Mouse (Mus musculus): ENCODE results near the gene Jarid2. TPM values are rescaled to one million over a fixed set of nuclear protein-coding genes. Genes with fewer than 3 reads are reported as not detected.

Gene Jarid2
- total RNA-seq, 2 experiments from 2014 or later, result 23.0 to 27.5 TPM

- DNase-seq, result peak; percentile 69
Observed at GRCm38 (mm10) chr13:44839866-44840835, 110.9 kb downstream of the Jarid2 start.

- no peak for DNase-seq
Observed at GRCm38 (mm10) chr13:44851426-44851825, 122.2 kb downstream of the Jarid2 start.

DNA sequence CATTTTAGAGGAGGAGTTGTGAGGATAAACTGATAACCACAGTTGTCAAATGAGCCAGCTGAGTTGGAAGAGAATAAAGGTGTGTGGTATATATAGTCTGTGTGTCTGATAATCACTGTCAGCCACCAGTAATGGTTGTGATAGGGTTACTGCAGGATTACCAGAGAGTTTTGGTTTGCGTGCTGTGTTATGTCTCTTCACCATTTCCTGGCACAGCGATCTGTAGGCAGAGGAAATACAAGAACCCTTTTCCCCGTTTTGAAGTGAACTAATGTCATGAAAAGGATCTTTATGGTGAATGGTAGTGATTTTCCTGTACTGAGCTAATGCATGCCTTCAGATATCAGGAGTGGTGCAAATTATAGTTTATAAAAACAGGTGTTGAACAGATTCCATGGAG lies 122.8 kb downstream of the Jarid2 start:
- DNase-seq, result no peak

- no peak for DNase-seq
Observed at GRCm38 (mm10) chr13:44865566-44865965, 136.3 kb downstream of the Jarid2 start.

DNA sequence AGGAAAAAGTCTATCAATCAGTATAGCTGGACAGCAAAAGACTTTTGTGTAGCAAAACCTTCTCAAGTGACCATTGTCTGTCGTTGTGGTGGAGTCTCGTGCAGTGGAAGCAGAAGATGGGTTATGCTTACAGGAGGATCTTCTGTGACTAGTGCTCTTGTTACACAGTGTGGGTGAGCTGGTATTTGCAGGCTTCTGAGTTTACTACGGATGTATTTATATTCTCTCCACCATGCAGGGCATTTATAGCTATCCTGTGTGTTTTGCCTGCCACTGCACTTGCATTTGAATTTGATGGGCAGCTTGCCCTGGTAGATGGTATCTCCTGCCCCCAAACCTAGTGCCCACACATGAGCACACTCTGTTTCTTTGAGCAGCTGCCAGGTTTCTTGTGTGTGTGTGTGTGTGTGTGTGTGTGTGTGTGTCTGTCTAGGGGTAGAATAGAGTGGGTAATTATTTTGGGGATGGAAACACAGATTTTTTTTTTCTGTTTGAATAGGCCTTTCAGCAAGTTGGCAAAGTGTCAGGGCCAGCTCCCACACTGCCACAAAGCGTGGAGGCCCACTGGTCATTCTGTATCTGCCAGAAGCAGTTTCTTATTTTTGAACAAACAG lies 138.9 kb downstream of the Jarid2 start:
- peak; percentile 8 for DNase-seq

DNA sequence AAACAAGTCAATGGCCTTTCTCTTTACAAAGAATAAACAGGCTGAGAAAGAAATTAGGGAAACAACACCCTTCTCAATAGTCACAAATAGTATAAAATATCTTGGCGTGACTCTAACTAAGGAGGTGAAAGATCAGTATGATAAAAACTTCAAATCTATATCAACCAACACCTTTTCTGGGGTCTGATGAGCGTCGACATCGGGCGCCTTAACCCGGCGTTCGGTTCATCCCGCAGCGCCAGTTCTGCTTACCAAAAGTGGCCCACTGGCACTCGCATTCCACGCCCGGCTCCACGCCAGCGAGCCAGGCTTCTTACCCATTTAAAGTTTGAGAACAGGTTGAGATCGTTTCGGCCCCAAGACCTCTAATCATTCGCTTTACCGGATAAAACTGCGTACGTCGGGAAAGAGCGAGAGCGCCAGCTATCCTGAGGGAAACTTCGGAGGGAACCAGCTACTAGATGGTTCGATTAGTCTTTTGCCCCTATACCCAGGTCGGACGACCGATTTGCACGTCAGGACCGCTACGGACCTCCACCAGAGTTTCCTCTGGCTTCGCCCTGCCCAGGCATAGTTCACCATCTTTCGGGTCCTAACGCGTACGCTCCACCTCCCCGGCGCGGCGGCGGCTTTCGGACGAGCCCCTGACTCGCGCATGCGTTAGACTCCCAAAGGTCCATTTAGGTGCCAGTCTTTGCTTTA lies 140.3 kb downstream of the Jarid2 start:
- peak; percentile 92 for DNase-seq

DNA sequence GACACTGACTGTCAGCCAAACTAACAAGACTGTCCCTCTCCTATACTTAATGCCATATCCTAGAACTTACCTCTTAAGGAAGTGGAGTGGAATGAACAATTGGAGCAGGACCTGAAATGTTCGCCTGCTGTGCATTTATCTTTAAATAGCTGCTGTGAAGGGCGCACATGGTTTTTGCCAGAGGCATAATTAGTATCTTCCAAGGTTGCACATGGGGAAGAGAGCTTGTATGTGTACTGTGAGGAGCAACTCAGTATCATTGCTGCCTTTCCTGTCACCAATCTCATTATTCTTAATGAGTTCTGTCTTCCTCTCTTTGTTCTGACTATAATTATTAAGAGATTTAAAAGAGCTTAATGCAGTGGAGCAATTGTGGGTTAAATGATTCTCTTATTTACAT lies 147.5 kb downstream of the Jarid2 start:
- no peak for DNase-seq

DNA sequence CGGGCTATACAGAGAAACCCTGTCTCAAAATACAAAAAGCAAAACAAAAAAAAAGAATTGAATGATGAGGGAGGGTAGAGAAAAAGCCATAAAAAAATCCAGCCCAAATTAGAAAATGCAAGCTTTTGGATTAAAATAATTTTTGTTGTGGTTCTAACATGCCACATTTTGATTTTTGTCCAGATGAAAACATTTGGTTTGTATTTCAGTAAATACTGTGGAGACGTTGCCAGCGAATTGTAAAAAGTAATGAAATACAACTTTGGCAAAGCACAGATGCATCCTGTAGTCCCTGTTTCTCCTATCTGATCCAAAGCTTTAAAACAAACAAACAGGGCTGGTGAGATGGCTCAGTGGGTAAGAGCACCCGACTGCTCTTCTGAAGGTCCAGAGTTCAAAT lies 151.7 kb downstream of the Jarid2 start:
- DNase-seq, result no peak

DNA sequence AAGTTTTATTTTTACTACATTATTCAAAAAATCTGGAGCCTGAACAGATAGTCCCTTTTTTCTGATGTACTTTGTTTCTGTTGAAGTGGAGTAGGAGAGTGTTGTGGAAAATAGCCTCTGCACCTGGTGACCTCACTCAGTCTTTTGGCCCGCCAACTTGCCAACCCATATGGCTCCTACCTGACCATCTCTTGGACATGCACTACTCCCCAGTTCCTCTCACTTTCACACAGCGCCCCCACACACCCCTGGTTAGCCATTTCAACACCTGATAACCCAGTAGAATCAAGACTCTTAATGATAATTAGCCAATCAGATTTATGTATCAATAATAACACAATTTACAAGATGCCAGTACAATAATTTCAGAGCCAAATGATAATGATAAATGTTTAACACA lies 156.9 kb downstream of the Jarid2 start:
- no peak for DNase-seq

GRCm38 (mm10) chr13:44890612-44891011 lies 161.3 kb downstream of the Jarid2 start:
- no peak for DNase-seq

GRCm38 (mm10) chr13:44891813-44892730 lies 162.8 kb downstream of the Jarid2 start:
- no peak for DNase-seq

DNA sequence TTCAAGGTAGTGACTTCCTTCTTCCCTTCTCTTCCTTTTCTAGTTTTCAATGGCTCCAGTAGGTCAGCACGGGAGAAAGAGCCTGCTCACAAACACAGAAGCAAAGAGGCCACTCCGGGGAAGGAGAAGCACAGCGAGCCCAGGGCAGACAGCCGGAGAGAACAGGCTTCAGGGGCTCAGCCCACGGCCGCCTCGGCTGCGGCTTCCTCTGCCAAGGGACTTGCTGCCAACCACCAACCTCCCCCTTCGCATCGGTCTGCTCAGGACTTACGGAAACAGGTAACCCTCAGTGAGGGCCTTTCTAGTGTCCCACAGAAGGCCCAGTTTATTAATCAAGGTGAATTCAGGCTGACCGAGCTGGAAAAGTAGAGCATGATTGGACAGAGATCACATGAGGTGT lies 166.9 kb downstream of the Jarid2 start:
- DNase-seq, result no peak

- DNase-seq, result no peak
Observed at GRCm38 (mm10) chr13:44902299-44902698, 173.0 kb downstream of the Jarid2 start.

- DNase-seq, result no peak
Observed at GRCm38 (mm10) chr13:44903416-44903815, 174.1 kb downstream of the Jarid2 start.

DNA sequence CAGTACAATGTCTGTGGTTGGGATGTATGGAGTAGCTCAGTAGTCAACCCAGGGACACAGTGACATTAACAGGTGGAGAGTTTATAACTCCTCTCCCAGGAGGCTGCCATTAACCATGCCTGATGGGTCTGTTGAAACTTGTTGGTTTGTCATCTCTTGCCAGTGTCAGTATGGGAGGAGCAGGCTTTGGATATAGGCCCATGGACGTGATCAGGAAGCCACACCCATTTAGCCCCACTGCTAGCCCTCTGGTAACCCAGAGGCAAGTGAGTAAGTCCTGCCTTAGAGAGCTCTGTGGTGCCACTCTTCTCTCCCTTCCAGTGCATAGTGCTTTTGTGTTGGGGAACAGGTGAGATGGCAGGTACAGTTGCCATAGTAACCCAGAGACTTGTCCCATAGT lies 175.0 kb downstream of the Jarid2 start:
- no peak for DNase-seq

- no peak for DNase-seq
Observed at GRCm38 (mm10) chr13:44906141-44906540, 176.9 kb downstream of the Jarid2 start.

- DNase-seq, result peak; percentile 86
Observed at GRCm38 (mm10) chr13:44907702-44908101, 178.4 kb downstream of the Jarid2 start.

- DNase-seq, result no peak
Observed at GRCm38 (mm10) chr13:44908790-44909189, 179.5 kb downstream of the Jarid2 start.

GRCm38 (mm10) chr13:44912851-44913250 lies 183.6 kb downstream of the Jarid2 start:
- DNase-seq, result peak; percentile 78

DNA sequence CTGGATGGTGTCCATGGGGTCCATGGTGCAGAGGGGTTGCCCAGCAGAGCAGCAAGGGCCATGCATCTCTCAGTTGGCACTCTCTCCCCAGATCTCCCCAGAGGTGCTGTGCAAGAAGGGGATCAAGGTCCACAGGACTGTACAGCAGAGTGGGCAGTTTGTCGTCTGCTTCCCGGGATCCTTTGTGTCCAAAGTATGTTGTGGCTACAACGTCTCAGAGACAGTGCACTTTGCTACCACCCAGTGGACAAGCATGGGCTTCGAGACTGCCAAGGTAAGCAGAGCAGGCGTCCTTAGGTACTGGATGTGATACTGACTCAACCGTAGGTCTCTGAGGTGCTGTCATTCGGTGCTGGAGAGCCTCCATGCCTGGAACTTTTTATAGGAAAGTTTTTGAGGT lies 184.3 kb downstream of the Jarid2 start:
- DNase-seq, result no peak

DNA sequence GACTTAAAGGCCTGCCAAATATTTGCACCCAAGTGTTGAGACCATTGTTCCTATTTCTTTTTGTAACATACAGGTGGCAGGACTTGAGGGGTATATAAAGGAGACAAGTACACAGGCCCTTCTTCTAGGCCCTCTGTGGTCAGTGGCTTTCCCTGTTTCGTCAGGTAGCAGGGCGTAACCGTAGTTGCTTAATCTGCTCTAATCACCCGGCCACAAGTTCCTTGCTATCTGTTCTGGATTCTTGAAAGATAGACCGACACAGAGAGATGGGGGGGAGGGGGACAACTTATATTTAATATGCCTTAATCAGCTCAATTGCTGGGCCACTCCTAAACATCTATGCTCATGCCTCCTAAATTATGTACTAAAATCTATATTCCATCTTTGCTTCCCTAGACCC lies 186.1 kb downstream of the Jarid2 start:
- DNase-seq, result no peak

DNA sequence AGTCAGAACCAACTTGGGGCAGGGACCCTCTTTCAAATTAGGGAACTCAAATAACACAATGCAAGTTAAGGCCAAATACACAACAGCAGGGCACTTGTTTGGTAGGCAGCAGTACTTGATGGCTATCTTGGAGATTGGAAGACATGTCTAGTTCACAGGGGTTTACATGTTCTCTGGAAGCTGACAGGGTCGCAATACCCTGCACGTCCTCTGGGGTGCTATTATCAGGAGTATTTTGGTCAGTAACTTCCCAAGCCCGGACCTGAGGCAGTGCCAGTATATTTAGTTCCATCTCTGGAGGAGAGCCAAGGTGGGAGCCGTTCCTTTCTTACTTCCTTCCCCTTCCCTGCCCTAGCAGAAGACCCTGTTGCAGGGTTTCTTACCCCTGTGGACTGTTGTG lies 186.7 kb downstream of the Jarid2 start:
- no peak for DNase-seq
